Mouse (Mus musculus) forebrain, embryonic 15.5 days (tissue): ENCODE results near the gene Glrp1. TPM values are rescaled to one million over a fixed set of nuclear protein-coding genes. Genes with fewer than 3 reads are reported as not detected.
A peak's percentile ranks its signal among the peaks of the same experiment; 100 is the strongest.

Experiments used
- ATAC-seq: fragments of 200-750 bp; cut with Nextera tagmentation; replicated peaks from 2 replicates; pipeline ENCODE4 v1.8.0; 2017; ENCODE audit warnings: mild to moderate bottlenecking, moderate TSS enrichment, moderate library complexity
- H3K27ac ChIP-seq: fragments of 300-500 bp; sonication (generic); replicated peaks from 2 replicates; pipeline ENCODE4 v1.5.1; 2015; ENCODE audit warnings: mild to moderate bottlenecking, inconsistent platforms
- H3K27me3 ChIP-seq: fragments of 300-500 bp; sonication (generic); 2 replicates; pipeline ENCODE4 v1.6.1; 2015; ENCODE audit warnings: inconsistent platforms
- H3K36me3 ChIP-seq: fragments of 300-500 bp; sonication (generic); 2 replicates; pipeline ENCODE4 v1.6.1; 2015; ENCODE audit warnings: mild to moderate bottlenecking, inconsistent platforms
- H3K4me1 ChIP-seq: fragments of 300-500 bp; sonication (generic); 2 replicates; pipeline ENCODE4 v1.6.1; 2015; ENCODE audit warnings: inconsistent platforms
- H3K4me2 ChIP-seq: fragments of 300-500 bp; sonication (generic); replicated peaks from 2 replicates; pipeline ENCODE4 v1.6.1; 2015; ENCODE audit warnings: mild to moderate bottlenecking, inconsistent platforms
- H3K4me3 ChIP-seq: fragments of 300-500 bp; sonication (generic); 2 replicates; pipeline ENCODE4 v1.5.1; 2015; ENCODE audit warnings: mild to moderate bottlenecking, inconsistent platforms
- H3K9ac ChIP-seq: fragments of 300-500 bp; sonication (generic); replicated peaks from 2 replicates; pipeline ENCODE4 v1.6.1; 2015; ENCODE audit warnings: mild to moderate bottlenecking, inconsistent platforms
- H3K9me3 ChIP-seq: fragments of 300-500 bp; sonication (generic); 2 replicates; pipeline ENCODE4 v1.6.1; 2016; ENCODE audit warnings: inconsistent platforms
- WGBS: fragments of 180-500 bp; shearing (Covaris S2); methylation state at CpG from one replicate; pipeline ENCODE4 v1.1.7; 2015; ENCODE audit warnings: mixed read lengths; 5-methylcytosine and 5-hydroxymethylcytosine counted together
- polyA plus RNA-seq: library from polyadenylated mRNA; unstranded; fragments of >200 nt; fragmentation: Nextera tagmentation; extraction: Ambion mirVana; gene quantifications from 2 replicates; pipeline ENCODE4 v1.2.1, GENCODE M21; 2015

Glrp1 gene
- polyA plus RNA-seq, 1 experiment from 2014 or later = not detected

DNA sequence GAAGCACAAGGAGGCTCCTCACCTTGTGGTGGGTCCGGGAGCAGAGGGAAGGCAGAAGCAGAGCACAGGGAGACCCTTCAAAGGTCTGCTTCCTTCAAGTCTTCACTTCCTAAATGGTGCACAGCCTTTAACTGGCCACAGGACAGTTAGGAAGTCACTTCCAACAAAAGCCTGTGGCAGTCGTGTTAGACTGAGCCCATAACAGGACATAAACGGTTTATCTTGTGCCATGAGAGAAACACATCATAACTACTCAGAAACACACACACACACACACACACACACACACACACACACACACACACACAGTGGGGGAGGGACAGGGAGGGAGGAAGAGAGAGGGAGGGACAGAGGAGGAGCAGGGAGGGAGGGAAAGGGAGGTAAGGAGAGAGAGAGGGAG, 15.8 kb upstream of the Glrp1 start:
- H3K9ac ChIP-seq = no peak overlapping the region
- H3K4me3 ChIP-seq = no peak overlapping the region
- no peak overlapping the region for H3K27ac ChIP-seq
- H3K36me3 ChIP-seq = no peaks in the 10 kb centered on the region
- ATAC-seq = no peak
- H3K9me3 ChIP-seq = no peaks in the 10 kb centered on the region
- H3K4me1 ChIP-seq = 0 out of 2 replicates have a peak, but pooled peaks cover 2% of the 10 kb centered on the region
- WGBS = 83% methylated on average over 3 of the region's 3 CpGs
- H3K4me2 ChIP-seq = no peak overlapping the region
- no peaks in the 10 kb centered on the region for H3K27me3 ChIP-seq

DNA sequence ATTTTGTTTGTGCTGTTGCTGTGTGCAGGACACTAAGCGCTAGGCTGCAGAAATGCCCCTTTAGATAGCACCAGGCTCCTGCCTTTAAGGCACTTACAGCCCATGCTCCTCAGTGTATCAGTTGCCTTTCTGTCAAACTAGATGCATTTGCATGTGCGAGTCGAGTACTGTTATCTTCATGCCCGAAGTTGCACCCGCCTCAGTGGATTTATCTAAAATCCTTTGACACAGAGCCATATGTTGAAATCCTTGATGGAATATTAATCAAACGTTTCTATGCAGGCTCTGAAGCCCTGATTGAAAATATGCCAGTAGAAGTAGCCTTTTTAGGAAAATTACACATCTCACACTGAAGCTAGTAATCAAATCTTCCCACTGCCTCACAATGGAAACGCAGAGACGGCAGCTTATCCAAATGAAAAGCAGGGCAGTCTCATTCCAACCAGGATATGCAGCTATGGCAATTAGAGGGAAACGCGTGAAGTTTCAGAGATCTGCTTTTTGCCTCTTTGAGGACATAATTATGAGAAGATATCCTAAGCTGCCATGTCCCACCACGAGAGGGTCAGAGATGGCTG, 11.4 kb upstream of the Glrp1 start:
- no peaks in the 10 kb centered on the region for H3K9me3 ChIP-seq
- H3K4me1 ChIP-seq = 0 out of 2 replicates have a peak, but pooled peaks cover 4% of the 10 kb centered on the region
- 62% methylated on average over 11 of the region's 11 CpGs for WGBS
- H3K9ac ChIP-seq = no peak overlapping the region
- no peak overlapping the region for H3K4me2 ChIP-seq
- no peaks in the 10 kb centered on the region for H3K36me3 ChIP-seq
- peak overlapping the region; percentile 61 for H3K27ac ChIP-seq
- H3K4me3 ChIP-seq = no peak overlapping the region
- peak; percentile 53; the same call in 1 of the 2 replicates for ATAC-seq
- no peaks in the 10 kb centered on the region for H3K27me3 ChIP-seq

DNA sequence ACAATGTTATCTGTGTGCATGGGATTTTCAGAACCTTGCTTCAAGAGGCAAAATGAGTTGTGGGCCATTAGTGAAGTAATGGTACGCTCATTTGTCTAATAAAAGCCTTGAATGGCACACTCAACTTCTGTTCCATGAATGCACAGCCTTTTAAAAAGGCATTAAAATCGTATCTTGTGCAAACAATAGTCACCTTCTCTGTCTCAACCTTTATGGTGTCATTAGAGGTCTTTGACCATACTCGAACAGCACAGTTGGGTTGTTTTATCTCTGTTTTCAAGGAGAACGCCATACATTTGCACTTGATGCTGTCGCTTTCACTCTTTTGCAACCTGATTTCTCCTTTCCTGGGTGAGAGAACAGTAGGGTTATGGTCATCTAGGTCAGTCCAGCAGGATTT, 3.7 kb upstream of the Glrp1 start:
- no peak overlapping the region for H3K4me2 ChIP-seq
- no peaks in the 10 kb centered on the region for H3K36me3 ChIP-seq
- no peak overlapping the region for H3K9ac ChIP-seq
- no peaks in the 10 kb centered on the region for H3K9me3 ChIP-seq
- 29% methylated on average over 5 of the region's 5 CpGs for WGBS
- ATAC-seq = no peak
- H3K4me1 ChIP-seq = no peaks in the 10 kb centered on the region
- H3K27ac ChIP-seq = no peak overlapping the region
- H3K4me3 ChIP-seq = no peak overlapping the region
- no peaks in the 10 kb centered on the region for H3K27me3 ChIP-seq

DNA sequence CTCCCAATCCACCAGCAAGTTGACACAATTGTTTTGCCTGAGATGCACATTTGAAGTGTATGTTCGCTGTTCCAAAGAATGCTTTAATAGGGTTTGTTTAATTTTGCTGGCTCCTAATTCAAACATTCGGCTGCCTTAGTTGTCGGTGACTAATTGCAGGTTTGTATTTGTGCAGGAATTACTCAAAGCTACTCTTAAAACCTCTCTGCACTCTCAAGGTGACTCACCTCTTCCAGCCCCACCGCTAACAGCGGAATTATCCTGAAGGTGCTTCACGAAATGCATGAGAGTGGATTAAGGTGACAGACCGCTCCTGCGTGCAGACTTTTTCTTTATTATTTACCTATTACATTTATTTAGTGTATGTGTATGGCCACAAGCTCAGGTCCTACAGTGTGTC, 2.0 kb downstream of the Glrp1 start:
- 79% methylated on average over 8 of the region's 8 CpGs for WGBS
- H3K4me1 ChIP-seq = peaks cover 10% of the 10 kb centered on the region; the same call in 1 of the 2 replicates
- H3K9ac ChIP-seq = no peak overlapping the region
- no peaks in the 10 kb centered on the region for H3K9me3 ChIP-seq
- no peak overlapping the region for H3K4me2 ChIP-seq
- H3K4me3 ChIP-seq = no peak overlapping the region
- no peak overlapping the region for H3K27ac ChIP-seq
- no peaks in the 10 kb centered on the region for H3K36me3 ChIP-seq
- H3K27me3 ChIP-seq = no peaks in the 10 kb centered on the region
- ATAC-seq = no peak

DNA sequence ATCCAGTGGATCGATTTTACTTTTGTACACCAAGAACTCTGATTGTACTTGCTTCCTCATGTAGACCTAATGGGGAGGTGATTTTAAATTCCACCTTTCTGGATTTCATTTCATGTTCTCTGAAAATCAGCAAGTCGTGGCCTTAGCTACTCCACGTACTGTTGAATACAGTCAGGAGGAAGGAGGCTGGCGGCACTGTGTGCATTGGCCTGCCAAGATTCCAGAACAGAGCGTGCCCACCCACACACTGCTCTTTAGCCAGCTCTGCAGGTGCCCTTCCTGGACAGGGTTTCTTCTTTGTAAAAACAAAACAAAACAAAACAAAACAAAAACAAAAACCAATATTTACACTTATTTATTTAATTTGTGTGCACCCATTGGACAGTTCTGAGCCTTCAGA, 2.7 kb downstream of the Glrp1 start:
- no peaks in the 10 kb centered on the region for H3K36me3 ChIP-seq

DNA sequence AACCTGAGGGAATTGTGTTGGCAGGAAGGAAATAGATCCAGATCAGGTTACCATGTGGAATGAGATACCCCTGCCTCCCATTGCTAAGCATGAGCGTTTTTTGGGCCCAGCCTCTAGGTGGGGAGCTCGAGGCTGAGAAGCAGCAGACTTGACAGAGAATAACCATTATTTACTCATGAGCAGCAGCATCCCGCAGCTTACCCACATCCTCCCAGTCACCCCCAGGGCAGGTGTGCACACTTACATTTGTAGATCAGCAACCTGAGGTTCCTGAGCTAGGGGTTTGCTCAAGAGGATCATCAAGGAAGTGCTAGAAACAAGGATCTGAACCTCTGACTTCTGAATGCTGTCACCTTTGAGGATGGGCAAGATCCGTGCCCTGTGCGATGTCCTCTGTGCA, 3.5 kb downstream of the Glrp1 start:
- WGBS = 80% methylated on average over 5 of the region's 5 CpGs

More for the DNA sequence above, 2.7 kb downstream of the Glrp1 start:
- WGBS = 69% methylated on average over 5 of the region's 5 CpGs
- Histone ChIP-seq H3K9me3 (no peaks in the 10 kb centered on the region), H3K4me2 (no peak overlapping the region), H3K9ac (no peak overlapping the region), H3K27me3 (no peaks in the 10 kb centered on the region), H3K4me3 (no peak overlapping the region), H3K27ac (no peak overlapping the region), H3K4me1 (peaks cover 10% of the 10 kb centered on the region; the same call in 1 of the 2 replicates)
- ATAC-seq = no peak

DNA sequence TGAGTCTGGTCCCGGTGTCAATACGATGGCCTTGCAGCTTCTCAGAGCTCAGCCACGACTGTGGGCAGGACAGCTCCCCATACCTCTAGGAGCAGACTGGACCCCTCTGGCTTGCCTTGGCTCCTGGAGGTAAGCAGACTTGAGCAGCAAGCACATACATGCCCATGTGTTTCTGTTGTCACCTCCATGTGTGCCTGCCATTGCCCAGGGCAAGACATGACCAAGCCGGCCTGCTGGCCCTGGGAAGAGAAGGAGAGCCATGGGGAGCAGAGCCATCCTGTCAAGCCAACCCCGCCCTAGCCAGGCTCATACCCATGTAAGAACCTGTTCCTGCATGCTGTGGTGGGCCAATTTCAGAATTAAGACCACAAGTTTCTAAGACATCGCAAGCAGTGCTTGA, 4.2 kb downstream of the Glrp1 start:
- 86% methylated on average over 6 of the region's 6 CpGs for WGBS
- Histone ChIP-seq H3K4me2 (no peak overlapping the region), H3K27ac (no peak overlapping the region), H3K4me3 (no peak overlapping the region), H3K4me1 (peaks cover 13% of the 10 kb centered on the region), H3K9ac (no peak overlapping the region), H3K9me3 (no peaks in the 10 kb centered on the region), H3K27me3 (no peaks in the 10 kb centered on the region), H3K36me3 (no peaks in the 10 kb centered on the region)
- no peak for ATAC-seq

More for the DNA sequence above, 3.5 kb downstream of the Glrp1 start:
- no peak overlapping the region for H3K4me2 ChIP-seq
- no peak overlapping the region for H3K27ac ChIP-seq
- no peak for ATAC-seq
- H3K4me1 ChIP-seq = peaks cover 10% of the 10 kb centered on the region
- no peaks in the 10 kb centered on the region for H3K9me3 ChIP-seq
- H3K4me3 ChIP-seq = no peak overlapping the region
- H3K36me3 ChIP-seq = no peaks in the 10 kb centered on the region
- H3K9ac ChIP-seq = no peak overlapping the region
- H3K27me3 ChIP-seq = no peaks in the 10 kb centered on the region

DNA sequence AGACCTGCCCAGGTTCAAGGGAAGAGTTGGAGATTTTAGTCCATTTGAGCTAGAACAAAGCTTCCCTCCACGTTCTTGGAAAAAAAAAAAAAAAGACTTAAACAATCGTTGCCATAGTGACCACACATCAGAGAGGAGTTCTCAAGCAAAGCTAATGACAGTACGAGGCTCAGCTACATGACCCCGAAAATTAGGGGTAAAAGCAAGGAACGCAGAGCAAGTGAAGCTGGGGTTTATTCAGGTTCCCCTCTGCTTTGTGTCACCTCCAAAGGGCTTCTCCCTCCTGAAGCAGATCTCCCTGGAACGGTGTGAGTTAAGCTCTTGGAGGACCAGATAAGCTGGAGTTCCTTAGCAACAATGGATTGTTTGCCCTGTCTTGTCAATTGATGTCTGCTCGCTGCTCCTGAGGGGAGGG, 5.3 kb downstream of the Glrp1 start:
- WGBS = 6% methylated on average over 7 of the region's 7 CpGs
- no peak overlapping the region for H3K27ac ChIP-seq
- H3K4me2 ChIP-seq = no peak overlapping the region
- no peaks in the 10 kb centered on the region for H3K9me3 ChIP-seq
- H3K4me1 ChIP-seq = peaks cover 13% of the 10 kb centered on the region
- no peak overlapping the region for H3K9ac ChIP-seq
- H3K36me3 ChIP-seq = no peaks in the 10 kb centered on the region
- no peak for ATAC-seq
- no peaks in the 10 kb centered on the region for H3K27me3 ChIP-seq
- no peak overlapping the region for H3K4me3 ChIP-seq

DNA sequence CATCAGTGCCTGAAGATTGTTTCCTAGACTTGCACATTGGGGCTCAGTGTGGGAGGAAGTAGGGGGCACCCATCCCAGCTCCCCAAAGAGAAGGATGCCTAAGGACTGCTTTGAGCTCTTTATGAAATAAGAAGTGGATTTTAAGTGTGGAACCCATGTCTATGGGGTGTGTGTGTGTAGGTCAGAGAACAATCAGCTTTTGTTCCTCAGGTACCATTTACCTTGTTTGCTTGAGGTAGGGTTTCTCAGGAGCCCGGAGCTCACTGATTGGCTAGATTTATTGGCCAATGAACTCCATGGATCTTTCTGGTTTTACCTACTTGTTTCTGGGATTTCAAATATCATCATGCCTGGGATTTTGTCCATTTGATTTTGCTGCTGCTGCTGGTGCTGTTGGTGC, 7.0 kb downstream of the Glrp1 start:
- H3K9me3 ChIP-seq = no peaks in the 10 kb centered on the region
- H3K9ac ChIP-seq = no peak overlapping the region
- no peak overlapping the region for H3K27ac ChIP-seq
- no peak for ATAC-seq
- H3K4me3 ChIP-seq = no peak overlapping the region
- H3K36me3 ChIP-seq = no peaks in the 10 kb centered on the region
- H3K4me2 ChIP-seq = no peak overlapping the region
- WGBS = 97% methylated on average over 1 of the region's 1 CpGs
- no peaks in the 10 kb centered on the region for H3K27me3 ChIP-seq
- H3K4me1 ChIP-seq = peaks cover 13% of the 10 kb centered on the region

DNA sequence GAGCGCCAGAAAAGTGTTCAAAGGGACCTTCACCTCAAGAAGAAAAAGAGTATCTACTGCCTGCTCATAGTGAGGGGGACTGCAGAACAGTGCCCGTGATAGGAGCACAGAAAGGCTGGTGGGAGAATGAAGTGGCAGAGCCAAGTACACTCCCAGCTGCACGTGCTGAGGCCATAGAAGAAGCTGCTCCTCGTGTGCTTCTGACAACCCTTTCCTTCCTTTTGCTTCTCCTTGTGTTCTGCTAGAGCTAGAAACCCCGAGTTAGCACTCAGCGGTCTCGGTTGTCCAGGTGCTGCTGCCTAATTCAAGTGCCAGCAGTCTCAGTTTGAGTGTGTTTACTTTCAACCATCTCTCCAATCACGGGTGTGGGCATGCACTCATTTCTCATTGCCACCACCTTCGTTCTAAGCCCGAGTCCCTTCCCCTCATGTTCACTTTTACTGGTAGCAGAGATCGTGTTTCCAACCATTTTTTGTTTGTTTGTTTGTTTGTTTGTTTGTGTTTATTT, 10.6 kb downstream of the Glrp1 start:
- Histone ChIP-seq H3K36me3 (no peaks in the 10 kb centered on the region), H3K4me1 (peaks cover 6% of the 10 kb centered on the region), H3K9ac (no peak overlapping the region), H3K4me2 (no peak overlapping the region), H3K27me3 (no peaks in the 10 kb centered on the region), H3K4me3 (no peak overlapping the region), H3K27ac (no peak overlapping the region), H3K9me3 (no peaks in the 10 kb centered on the region)
- WGBS = 86% methylated on average over 11 of the region's 11 CpGs
- ATAC-seq = no peak

DNA sequence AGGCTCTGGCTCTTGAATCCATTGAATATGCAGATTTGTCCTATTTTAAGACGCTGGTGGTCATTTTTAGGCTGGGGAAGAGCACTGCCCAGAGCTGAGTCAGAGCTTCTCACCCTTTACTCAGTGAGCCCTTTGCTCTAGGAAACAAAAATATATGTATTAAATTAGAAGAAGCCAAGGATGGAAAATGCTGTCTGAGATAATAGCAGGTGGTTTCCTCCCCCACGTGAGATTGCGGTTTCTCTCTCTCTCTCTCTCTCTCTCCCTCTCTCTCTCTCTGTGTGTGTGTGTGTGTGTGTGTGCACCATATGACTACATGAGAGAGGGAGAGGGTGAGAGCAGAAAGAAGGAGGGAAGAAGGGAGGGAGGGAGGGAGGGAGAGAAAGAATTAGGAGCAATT, 12.5 kb downstream of the Glrp1 start:
- 65% methylated on average over 3 of the region's 3 CpGs for WGBS
- Histone ChIP-seq H3K4me2 (no peak overlapping the region), H3K9ac (no peak overlapping the region), H3K27me3 (no peaks in the 10 kb centered on the region), H3K36me3 (no peaks in the 10 kb centered on the region), H3K27ac (no peak overlapping the region), H3K4me1 (peaks cover 3% of the 10 kb centered on the region; the same call in 1 of the 2 replicates), H3K9me3 (no peaks in the 10 kb centered on the region), H3K4me3 (no peak overlapping the region)
- ATAC-seq = no peak

DNA sequence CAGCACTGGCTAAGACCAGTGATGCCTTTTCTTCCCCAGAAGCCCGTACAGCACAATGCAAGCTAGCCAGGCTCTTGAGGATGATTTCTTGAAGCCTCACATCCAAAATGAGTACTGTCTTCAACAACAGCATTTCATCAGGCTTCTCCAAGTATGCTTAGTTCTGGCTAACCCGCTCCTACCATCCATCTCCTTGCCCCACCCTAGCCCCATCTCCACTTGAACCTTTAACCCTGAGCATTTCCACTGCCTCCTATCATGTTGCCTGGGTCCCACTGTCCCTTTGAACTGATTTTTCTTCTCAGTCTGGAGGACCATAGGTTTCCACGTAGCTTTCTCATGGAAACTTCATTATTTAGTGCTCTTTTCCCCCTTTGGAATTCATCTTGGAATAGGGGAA, 17.5 kb downstream of the Glrp1 start:
- Histone ChIP-seq H3K27me3 (no peaks in the 10 kb centered on the region), H3K4me3 (no peak overlapping the region), H3K27ac (no peak overlapping the region), H3K4me2 (no peak overlapping the region), H3K4me1 (no peaks in the 10 kb centered on the region), H3K36me3 (no peaks in the 10 kb centered on the region), H3K9ac (no peak overlapping the region), H3K9me3 (no peaks in the 10 kb centered on the region)
- no peak for ATAC-seq
- 90% methylated on average over 3 of the region's 3 CpGs for WGBS
